Mouse (Mus musculus) 3134 (cell line): ENCODE measurements at regions not wholly inside any gene's neighbourhood (a gene's known extent, or its start where the extent isn't known, plus 50 kb on each side); places are given as distances from the start of the nearest gene placed in this dataset.

ENCODE experiments used
- DNase-seq: peaks from one replicate; pipeline ENCODE4 v3.0.0-alpha.2; 2011; ENCODE audit warnings: low spot score; ENCODE audit not compliant: insufficient read length; ENCODE audit errors: extremely low read depth

DNA sequence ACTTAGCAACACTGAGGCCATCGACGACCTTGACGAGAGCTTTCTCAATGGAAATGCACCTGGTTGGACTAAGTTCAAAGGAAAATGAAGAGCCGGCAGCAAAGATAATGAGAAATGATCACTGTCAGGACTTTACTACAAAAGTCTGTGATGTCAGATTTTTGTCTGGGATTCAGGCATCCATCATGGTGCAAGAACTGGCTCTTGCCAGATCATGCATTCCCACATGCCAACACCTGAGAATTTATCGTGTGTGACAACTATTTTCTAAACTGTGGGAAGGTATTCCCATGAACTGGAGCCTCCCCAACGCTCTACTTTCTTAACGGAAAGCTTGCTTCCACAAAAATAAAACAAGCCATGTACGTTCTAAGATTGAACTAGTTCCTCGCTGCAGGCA lies 58.1 kb downstream of the Irx6 start:
- DNase-seq = no peak

DNA sequence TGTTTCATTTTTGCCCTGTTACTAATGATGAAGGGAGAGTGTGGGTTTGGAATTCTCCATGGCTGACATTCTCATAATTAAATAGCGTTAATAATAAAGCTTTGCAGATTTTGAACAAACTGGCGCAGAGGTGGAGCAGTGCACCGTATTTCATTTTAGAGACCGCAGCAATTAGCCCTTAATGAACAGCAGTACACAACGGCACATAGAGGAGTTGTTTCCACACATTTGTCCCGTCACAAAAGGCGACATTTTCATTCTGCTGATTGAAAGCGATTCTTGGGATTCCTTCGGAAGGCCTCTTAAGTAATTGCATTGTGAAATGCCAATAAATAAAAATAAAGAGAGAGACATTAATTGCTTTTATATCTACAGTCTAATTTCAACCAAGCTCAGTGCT lies 61.6 kb downstream of the Irx6 start:
- DNase-seq = no peak

DNA sequence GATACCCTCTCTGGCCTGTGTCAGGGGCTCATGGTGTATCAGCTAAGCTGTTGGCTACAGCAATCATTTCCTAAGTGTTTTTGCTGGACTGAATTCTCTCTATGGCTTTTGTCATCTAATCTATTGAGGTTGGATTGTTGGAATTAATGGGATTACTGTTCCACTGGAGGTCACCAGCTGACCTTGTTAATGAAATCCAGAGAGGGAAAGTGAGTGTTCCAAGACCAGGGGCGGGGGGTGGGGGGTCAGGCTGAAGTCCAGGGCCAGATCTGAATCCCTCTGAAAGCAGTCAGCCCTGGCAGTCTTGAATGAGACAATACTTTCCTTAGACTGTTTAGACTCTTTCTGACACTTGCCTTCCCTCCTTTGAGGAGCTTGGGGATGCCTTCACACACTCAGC lies 64.0 kb downstream of the Irx6 start:
- no peak for DNase-seq

DNA sequence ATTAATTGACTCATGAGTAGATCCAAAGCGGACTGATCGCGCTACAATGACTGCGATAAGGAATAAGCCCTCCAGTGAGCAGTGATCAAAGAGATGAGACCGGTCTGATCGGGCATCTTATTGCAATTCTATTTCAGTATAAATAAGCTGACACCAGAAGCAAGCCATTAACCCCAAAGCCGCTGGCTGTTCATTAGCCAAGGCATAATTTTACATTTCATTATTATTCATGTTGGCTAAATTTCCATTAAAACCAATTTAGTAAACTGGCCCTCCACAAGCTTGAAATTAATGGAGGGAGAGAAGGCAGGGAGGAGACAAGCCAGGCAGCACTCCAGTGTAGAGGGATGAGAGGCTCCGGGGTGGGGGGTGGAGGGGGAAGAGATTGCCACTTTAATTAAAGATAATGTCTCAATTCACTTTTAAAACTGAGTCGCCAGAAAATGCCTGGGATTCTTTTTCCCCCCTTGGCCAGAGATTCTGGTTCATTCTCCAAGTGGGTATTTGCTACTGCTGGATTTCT lies 66.3 kb downstream of the Irx6 start:
- DNase-seq = no peak

DNA sequence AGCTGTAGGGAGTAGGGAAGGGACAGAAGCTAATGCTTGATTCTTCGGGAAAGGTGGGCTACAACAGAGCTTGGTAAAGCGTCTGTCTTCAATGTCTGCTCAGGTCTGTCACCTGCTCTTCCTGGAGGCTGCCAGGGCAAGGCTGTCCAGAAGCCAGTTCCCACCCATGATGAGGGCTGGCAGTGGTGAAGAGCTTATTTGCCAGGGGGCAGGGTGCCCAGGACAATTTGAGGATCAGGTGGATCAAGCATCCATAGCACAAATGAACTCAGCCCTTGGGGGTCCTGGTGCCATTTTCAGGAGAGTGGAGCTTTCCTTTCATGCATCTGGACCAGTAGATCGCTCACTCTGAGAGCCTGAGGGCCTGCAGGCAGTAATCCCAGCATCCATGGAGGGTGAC lies 67.7 kb downstream of the Irx6 start:
- DNase-seq = no peak

DNA sequence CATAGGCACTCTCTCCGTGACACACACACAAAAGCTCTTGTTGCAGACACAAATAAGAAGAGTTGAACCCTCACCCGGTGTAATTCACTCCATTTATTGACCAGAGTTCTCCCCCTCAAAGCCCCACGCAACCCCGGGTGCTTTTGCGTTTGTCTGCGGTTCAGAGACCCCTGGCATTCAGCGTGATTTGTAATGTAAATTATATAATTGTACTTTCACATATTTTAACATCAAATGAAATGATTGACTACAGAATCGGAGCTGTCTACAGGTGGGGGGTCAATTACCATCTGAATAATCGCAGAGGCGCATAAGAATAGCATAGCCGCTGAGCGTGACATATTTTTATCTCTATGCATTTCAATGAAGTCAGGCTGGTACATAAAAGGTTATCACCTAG lies 69.0 kb downstream of the Irx6 start:
- no peak for DNase-seq

DNA sequence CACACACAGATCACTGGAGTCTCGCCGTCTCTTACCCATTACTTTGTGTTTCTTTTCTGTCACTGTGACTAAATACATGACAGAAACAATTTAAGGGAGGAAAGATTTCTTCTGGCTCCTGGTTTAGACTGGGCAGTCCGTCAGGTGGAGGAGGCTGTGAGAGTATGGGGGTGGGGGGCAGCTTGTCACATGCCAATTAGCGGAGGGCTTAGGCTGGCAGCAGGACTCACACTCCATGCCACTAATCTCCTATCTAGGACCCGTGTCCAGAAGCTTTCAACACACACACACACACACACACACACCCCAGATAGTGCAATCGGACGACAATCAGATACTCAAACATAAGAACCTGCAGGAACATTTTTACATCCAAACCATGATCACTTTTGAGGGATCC lies 73.0 kb downstream of the Irx6 start:
- DNase-seq = no peak

DNA sequence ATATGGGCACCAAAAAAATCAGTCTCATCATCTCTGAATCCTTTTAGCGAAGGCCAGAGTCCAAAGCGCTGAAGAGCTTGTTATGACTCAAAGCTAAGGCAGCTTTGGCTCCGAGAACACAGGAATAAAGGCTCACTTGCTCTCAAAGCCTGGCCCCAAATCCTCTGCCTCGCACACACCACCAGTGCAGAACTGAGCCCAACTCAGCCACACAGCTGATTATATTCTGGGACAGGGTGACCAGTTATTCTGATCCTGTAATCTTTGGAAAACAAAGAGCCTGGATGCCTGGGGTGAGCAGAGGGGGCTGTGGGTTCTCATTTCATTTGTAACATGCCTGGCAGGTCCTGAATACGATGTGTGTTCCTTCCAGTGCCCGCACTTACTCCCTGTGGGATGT lies 73.9 kb downstream of the Irx6 start:
- DNase-seq = no peak

DNA sequence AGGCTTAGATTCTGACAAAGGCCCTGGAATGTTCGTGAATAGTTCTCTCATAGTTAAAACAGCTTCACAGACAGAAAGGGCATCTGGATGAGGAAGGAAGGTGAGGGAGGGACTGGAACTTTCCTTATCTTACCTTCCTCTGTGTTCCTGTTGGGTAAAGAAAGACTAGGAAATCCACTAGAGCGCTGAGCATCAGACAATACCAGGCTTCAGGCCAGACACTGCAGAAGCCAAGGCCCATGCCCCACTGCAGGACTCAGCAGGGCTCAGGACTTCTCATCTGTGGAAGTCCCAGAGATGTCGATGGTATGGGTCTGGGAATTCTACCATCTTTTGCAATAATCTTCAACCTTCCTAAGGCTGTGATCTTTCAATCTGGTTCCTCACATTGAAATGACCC lies 67.2 kb upstream of the Mmp2 start:
- no peak for DNase-seq

DNA sequence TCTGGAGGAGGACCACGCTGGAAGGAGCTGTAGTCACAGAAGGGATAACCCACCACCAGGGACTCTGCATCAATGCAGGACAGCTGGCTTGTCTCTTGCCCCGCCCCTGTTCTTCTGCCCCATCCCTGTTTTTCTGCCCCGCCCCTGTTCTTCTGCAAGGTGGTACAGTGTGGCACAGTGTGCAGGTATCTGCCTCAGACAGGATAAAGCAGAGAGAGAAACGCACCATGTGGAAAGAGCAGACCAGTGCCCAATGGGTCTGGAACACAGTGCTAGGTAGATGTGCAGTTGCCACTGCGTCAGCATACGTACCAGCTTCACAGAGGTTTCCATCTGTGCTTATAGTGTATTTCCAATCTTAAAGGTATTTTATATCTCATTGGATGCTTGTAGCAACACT lies 66.2 kb upstream of the Mmp2 start:
- no peak for DNase-seq

DNA sequence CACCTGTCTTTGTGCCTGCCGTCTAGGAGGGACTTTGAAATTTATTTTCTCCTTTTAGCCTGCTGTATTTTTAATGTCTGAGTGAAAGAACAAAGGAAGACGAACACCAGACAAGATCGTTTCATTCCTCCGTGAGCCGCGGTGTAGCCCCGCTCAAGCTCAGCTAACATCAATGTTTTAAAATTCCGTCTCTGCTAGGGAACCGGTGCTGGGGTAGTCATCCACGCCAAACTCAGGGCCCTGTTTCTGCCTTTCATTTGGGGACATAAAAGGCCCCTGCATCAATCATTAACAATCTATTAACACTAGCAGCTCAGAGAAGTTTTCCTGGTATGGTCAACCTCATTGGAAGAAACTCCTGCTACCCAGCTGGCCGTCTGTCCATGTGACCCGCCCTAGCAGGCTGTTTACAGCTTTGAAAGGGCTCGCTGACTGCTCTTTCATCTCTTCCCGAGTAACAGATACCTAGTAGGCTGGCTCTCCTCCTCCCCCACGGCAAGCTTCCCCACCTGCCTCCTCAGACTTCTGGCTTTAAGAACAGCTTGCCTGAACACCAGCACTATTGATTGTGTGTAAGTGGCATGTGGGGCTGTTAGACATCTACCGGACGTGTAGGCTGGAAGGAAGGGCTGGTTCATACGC lies 65.0 kb upstream of the Mmp2 start:
- no peak for DNase-seq

DNA sequence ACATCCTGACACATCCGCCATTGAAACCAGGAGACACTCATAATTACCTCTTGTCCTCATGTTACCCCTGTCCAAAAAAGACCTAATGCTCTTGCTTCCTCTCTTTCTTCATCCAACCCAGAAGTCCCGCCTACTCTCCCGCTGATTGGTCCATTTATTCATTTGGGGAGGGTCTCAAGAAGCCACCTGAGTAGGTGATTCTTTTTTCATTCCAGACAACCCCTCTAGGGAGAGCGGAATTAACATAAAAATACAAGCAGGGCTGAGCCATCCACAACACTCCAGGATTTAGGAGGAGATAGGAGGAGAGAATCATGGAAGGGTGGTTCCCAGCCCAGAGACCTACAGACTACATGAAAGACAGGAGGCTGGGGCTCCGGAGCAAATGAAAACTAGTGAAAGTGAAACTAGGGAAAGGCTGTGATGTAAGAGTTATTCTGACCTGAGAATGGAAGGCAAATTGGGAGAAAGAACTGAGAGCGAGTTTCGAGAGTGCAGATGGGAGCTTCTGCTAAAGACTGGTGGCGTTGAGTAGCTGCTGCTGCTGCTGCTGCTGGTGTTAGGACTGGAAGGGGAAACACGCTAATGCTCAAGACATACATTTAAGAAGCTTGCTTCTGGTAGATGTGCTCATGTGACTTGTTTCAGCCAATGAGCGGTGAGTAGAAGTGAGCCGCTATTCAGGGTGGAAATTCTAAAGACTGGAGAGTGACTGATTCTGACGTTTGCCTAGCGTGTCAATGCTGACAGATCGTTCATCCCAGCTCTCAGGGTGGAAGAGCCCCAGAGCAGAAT lies 55.0 kb upstream of the Mmp2 start:
- peak; percentile 9 for DNase-seq

DNA sequence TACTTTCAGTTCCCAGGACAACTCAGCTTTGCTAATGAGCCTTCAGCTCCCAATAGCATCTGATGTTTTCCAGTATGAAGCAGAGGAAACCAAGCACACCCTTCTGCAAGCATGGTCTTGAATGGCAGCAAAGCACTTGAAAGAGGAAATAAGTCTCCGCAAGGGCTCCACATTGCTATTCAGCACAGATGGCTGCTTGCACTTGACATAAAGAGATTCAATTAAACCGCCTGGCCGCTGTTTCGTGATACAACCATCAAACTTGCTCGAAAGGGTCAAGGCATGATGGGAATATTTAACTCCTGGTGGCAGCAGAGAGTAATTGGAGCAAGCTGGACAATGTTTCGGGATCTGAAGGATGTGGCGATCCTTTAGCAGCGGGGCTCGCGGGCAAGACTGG lies 54.3 kb upstream of the Mmp2 start:
- no peak for DNase-seq

DNA sequence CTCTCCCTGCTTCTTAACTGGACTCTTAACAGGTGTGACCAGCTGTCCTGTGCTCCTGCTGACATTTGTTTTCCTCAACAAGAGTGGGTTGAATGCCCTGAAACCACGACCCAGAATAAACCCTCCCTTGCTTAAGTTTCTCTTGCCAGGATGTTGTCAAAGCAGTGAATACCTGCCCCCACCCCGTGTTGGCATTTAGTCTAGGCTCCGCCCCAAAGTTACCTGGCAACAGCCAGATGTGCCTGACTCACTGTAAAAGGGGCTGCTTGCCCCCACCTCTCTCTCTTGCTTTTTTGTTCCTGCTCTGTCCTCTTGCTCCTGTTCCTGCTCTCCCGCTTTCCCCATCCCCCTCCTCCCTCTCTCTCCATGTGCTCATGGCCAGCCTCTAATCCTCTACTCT lies 51.9 kb upstream of the Mmp2 start:
- no peak for DNase-seq

DNA sequence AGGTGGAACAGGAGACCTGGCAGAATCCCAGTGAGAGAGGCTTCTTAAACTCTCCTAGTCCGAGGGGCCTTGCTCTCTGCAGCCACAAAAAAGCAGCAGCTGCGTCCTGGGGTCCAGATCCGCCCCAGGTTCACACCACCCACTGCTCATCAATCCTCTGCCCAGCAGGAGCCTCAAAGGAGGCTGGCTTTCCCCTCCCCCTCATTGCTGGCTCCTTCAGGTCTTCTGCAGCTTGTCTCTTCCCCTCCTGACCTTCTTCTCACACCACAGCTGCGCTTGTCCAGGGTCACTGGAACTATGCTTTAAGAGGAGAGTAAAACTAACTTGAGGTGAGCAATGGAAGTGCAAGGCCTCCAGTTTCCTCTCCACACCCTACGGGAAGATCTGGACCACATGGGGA lies 50.0 kb upstream of the Mmp2 start:
- DNase-seq = no peak
